Mouse (Mus musculus): Measurements from ENCODE around the gene Olfr535.
"Not testable (repeated sequence)": the region's sequence is repeated elsewhere in the genome, so short reads cannot be mapped to it uniquely, and the experiment has no call there.

Olfr535 gene

DNA sequence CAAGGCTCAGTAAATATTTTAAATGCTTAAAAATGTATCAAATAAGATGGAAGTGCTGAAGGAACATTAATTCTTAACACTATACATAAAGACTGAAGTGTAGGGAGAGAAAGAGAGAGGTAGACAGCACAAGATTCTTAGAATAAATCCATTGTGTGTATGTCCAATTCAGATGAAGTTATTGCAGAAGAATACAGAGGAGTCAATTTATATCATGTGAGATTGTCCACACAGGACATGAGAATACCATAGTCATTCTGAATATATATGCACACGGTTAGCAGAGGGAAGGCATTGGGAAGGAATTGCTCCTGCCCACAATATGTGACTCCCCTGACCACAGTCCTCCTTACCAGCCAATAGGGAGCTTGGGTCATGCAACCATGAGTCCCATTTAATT, at the start of gene Olfr535:
Gene Olfr535, plus strand, starts transcription at position 301 of the 400 bp plus-strand sequence.
- DNase-seq: no peak

DNA sequence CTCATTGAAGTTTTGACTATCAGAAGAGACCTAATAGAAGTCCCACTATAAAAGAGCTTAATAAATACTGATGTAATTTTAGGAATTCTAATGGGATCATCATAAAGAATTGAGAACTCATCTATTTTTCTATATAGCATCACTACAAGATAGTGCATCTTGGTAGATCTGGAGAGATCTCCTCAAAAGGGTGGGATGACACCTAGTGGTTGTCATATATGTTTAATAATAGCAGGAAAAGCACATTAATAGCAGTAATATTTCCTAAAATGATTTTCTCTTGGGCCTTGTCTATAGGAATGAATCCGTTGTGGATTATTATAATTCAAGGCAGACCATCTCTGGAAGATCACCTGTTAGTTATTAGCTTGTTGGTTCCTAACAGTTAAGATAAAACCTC, 40.9 kb upstream of the Olfr535 start:
- DNase-seq: no peak

- DNase-seq: not testable (repeated sequence)
Observed at GRCm38 (mm10) chr7:140463070-140463469, 20.9 kb upstream of the Olfr535 start, which contains the start of gene Olfr533. TSS of gene Olfr533 (plus strand) at chr7:140463370.

- no peak for DNase-seq
Observed at GRCm38 (mm10) chr7:140477886-140478285, 6.1 kb upstream of the Olfr535 start.

- DNase-seq: no peak
Observed at GRCm38 (mm10) chr7:140478733-140479132, 5.3 kb upstream of the Olfr535 start.

GRCm38 (mm10) chr7:140488981-140489380, 5.0 kb downstream of the Olfr535 start:
- no peak for DNase-seq

DNA sequence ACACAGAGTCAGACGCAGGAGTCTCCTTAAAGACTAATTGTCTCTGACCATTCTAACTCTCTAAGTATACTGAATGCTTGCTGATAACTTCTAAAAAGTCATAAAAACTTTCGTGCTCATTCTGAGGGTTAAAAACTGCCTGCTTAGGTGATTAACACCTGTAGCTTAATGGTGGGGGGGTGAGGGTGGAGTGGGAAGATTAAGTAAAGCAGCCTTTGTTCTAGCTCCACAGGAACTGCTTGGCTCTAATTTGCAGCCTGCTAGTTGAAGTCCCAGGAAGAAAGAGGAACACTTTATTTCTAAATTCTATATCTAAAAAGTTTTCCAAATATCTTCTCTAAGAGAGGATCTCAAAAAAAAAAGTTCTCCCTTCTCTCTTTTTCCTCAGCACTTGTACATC, 10.2 kb downstream of the Olfr535 start:
- DNase-seq: no peak

DNA sequence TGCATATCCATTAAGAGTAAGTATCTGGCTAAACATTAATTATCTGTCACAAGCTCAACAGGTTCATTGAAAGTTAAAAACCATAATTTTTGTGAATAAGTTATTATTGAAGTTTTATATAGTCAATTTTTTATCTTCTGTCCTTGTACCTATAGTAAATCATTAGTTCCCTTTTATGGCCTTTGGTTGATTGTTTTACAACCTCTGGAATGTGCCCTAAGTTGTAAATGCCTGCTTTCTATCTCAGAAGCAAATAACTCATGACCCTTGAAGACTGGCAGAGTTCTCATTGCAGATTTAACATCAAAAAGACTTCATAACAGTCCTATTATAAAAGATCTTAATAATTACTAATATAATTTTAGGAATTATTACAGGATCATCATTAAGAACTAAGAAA, 10.7 kb downstream of the Olfr535 start:
- DNase-seq: no peak

- DNase-seq: peak in 1 of 2 experiments; percentile 4
Observed at GRCm38 (mm10) chr7:140507346-140508021, 23.5 kb downstream of the Olfr535 start, which contains the start of gene Olfr536. TSS of gene Olfr536 (minus strand) at chr7:140507396.

GRCm38 (mm10) chr7:140539746-140540145, 55.7 kb downstream of the Olfr535 start:
- no peak for DNase-seq
